18 mouse cellular contexts compared by ENCODE assay signal in genomic region chr5:129264363-129264762, GRCm38 (mm10).
"Had no signal": no experiment of that assay in that cellular context is flagged by ENCODE, and none has a peak within 500 bp of the region (broad histone marks: within the 10 kb centered on the region; RNA-seq: fewer than 3 reads in every experiment).

No protein-coding gene starts in this region.

- ATAC-seq: liver, embryonic 12.5 days; midbrain, embryonic 15.5 days had no signal

- H3K27ac ChIP-seq: liver, embryonic 12.5 days; liver, embryonic 14.5 days; midbrain, embryonic 12.5 days; midbrain, embryonic 15.5 days; neural tube, embryonic 12.5 days had no signal

- H3K9me3 ChIP-seq: liver, embryonic 12.5 days; midbrain, embryonic 12.5 days; midbrain, embryonic 15.5 days; neural tube, embryonic 12.5 days had no signal

- H3K4me1 ChIP-seq: midbrain, embryonic 12.5 days had no signal

- H3K27me3 ChIP-seq: midbrain, embryonic 12.5 days; midbrain, embryonic 15.5 days had no signal

- H3K36me3 ChIP-seq: liver, embryonic 12.5 days; midbrain, embryonic 12.5 days; midbrain, embryonic 15.5 days; neural tube, embryonic 12.5 days had no signal

- H3K9ac ChIP-seq: liver, embryonic 12.5 days; liver, embryonic 14.5 days; lung, embryonic 14.5 days; midbrain, embryonic 12.5 days; midbrain, embryonic 15.5 days; neural tube, embryonic 12.5 days had no signal

- DNase-seq: lung, adult 18-20 months; lung, embryonic 14.5 days; lung, postnatal 10 days; lung, postnatal 4 days; retina, postnatal 1 day; right cerebral cortex, adult 18-20 months; right cerebral cortex, postnatal 25 days; right cerebral cortex, postnatal 4 days; spleen, adult 18-20 months; thymus, adult 18-20 months; thymus, postnatal 14 days; thymus, postnatal 36 days had no signal

- H3K4me3 ChIP-seq: liver, embryonic 12.5 days; midbrain, embryonic 12.5 days; midbrain, embryonic 15.5 days; myocyte; neural tube, embryonic 12.5 days had no signal

- H3K4me2 ChIP-seq: liver, embryonic 12.5 days; lung, embryonic 14.5 days; midbrain, embryonic 12.5 days; midbrain, embryonic 15.5 days; neural tube, embryonic 12.5 days had no signal
